Mouse (Mus musculus): ENCODE results near the gene Vat1l. TPM values are rescaled to one million over a fixed set of nuclear protein-coding genes. Genes with fewer than 3 reads are reported as not detected.
A peak's percentile ranks its signal among the peaks of the same experiment; 100 is the strongest.

The Vat1l gene
- 22.5 and 41.3 TPM in 2 replicates for polyA plus RNA-seq (2015; fragmentation: Nextera tagmentation; extraction: Ambion mirVana)

GRCm38 (mm10) chr8:114205221-114205901 is at the start of gene Vat1l:
TSS of gene Vat1l (plus strand) at chr8:114205612.
- under 1% methylated on average over 39 of the region's 39 CpGs for WGBS
- Histone ChIP-seq H3K4me3 (replicated peaks; ENCODE audit: low read length) (peak within 1 kb of the TSS; percentile 73), H3K36me3 (ENCODE audit: control insufficient read depth, insufficient read depth) (no peaks in the 10 kb centered on the region), H3K27me3 (replicated peaks; ENCODE audit: control insufficient read depth, insufficient read depth, low read length) (0 out of 2 replicates have a peak, but pooled peaks cover 2% of the 10 kb centered on the region), H3K4me2 (ENCODE audit: low read length) (peak within 1 kb of the TSS; percentile 83), H3K9ac (replicated peaks; ENCODE audit: low read depth, low read length) (peak within 1 kb of the TSS; percentile 71), H3K27ac (ENCODE audit: low read length) (peak within 1 kb of the TSS; percentile 29; the same call in 1 of the 2 replicates), H3K4me1 (replicated peaks; ENCODE audit: control insufficient read depth, insufficient read depth, low read length) (peaks cover 8% of the 10 kb centered on the region), H3K9me3 (ENCODE audit: control insufficient read depth, low read length) (no peaks in the 10 kb centered on the region)
- peak; percentile 86 for ATAC-seq

GRCm38 (mm10) chr8:114158586-114158985 is 46.8 kb upstream of the Vat1l start:
- WGBS: 21% methylated on average over 2 of the region's 2 CpGs

DNA sequence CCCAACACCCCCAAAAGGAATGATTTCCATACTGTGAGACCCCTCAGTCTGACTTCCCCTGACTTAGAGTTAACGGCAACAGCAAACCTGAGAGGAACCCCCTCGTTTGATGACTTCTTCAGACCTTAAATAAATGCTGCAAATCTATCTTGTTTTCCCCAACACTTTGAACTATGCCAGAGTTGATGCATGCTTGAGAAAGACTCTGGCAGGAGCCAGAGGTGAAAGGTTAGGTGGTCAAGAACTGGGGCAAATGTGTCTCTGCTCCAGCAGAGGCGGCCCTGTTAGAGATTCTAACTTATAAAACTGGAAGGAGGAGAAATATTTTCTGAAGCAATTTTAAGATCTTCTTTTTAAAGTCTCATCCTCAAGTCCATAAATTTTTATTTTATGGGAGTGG is 45.7 kb upstream of the Vat1l start:
- no peaks in the 10 kb centered on the region for H3K4me1 ChIP-seq (replicated peaks; ENCODE audit: control insufficient read depth, insufficient read depth, low read length)
- H3K4me2 ChIP-seq (ENCODE audit: low read length): no peak overlapping the region
- no peaks in the 10 kb centered on the region for H3K27me3 ChIP-seq (replicated peaks; ENCODE audit: control insufficient read depth, insufficient read depth, low read length)
- H3K9ac ChIP-seq (replicated peaks; ENCODE audit: low read depth, low read length): no peak overlapping the region
- ATAC-seq: no peak
- H3K4me3 ChIP-seq (replicated peaks; ENCODE audit: low read length): no peak overlapping the region
- no peaks in the 10 kb centered on the region for H3K9me3 ChIP-seq (ENCODE audit: control insufficient read depth, low read length)
- H3K27ac ChIP-seq (ENCODE audit: low read length): no peak overlapping the region
- no peaks in the 10 kb centered on the region for H3K36me3 ChIP-seq (ENCODE audit: control insufficient read depth, insufficient read depth)
- WGBS: 86% methylated on average over 3 of the region's 3 CpGs

More at GRCm38 (mm10) chr8:114158586-114158985, 46.8 kb upstream of the Vat1l start:
- H3K9me3 ChIP-seq (ENCODE audit: control insufficient read depth, low read length): no peaks in the 10 kb centered on the region
- no peak overlapping the region for H3K4me3 ChIP-seq (replicated peaks; ENCODE audit: low read length)
- H3K36me3 ChIP-seq (ENCODE audit: control insufficient read depth, insufficient read depth): no peaks in the 10 kb centered on the region
- H3K4me2 ChIP-seq (ENCODE audit: low read length): no peak overlapping the region
- H3K27me3 ChIP-seq (replicated peaks; ENCODE audit: control insufficient read depth, insufficient read depth, low read length): no peaks in the 10 kb centered on the region
- ATAC-seq: peak; percentile 47; the same call in 1 of the 2 replicates
- H3K27ac ChIP-seq (ENCODE audit: low read length): no peak overlapping the region
- no peaks in the 10 kb centered on the region for H3K4me1 ChIP-seq (replicated peaks; ENCODE audit: control insufficient read depth, insufficient read depth, low read length)
- no peak overlapping the region for H3K9ac ChIP-seq (replicated peaks; ENCODE audit: low read depth, low read length)

DNA sequence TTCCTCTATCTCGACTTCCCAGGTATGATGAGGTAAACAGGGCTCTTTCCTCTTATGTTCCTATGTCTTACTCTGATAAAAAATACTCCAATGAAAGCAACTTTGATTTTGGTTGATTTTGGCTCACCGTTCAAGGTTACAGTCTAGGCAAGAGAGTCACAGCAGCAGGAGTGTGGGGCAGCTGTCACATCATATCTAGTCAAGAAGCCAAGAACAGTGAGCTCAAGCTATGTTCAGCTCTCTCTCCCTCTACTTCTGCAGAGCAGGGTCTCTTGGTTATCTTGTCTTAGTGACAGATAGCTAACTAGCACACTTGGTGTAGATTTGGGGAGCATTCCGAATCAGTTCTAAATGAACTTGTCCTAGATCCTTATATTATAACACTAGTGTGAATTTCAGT is 41.5 kb upstream of the Vat1l start:
- Histone ChIP-seq H3K36me3 (ENCODE audit: control insufficient read depth, insufficient read depth) (no peaks in the 10 kb centered on the region), H3K9me3 (ENCODE audit: control insufficient read depth, low read length) (no peaks in the 10 kb centered on the region), H3K4me3 (replicated peaks; ENCODE audit: low read length) (no peak overlapping the region), H3K27me3 (replicated peaks; ENCODE audit: control insufficient read depth, insufficient read depth, low read length) (no peaks in the 10 kb centered on the region), H3K27ac (ENCODE audit: low read length) (no peak overlapping the region), H3K4me2 (ENCODE audit: low read length) (no peak overlapping the region), H3K9ac (replicated peaks; ENCODE audit: low read depth, low read length) (no peak overlapping the region), H3K4me1 (replicated peaks; ENCODE audit: control insufficient read depth, insufficient read depth, low read length) (no peaks in the 10 kb centered on the region; the same call in none of the 2 replicates)
- WGBS: 92% methylated on average over 3 of the region's 3 CpGs
- no peak for ATAC-seq

- H3K27me3 ChIP-seq (replicated peaks; ENCODE audit: control insufficient read depth, insufficient read depth, low read length): no peaks in the 10 kb centered on the region
- H3K4me2 ChIP-seq (ENCODE audit: low read length): no peak overlapping the region
- H3K27ac ChIP-seq (ENCODE audit: low read length): no peak overlapping the region
- no peak overlapping the region for H3K4me3 ChIP-seq (replicated peaks; ENCODE audit: low read length)
- H3K4me1 ChIP-seq (replicated peaks; ENCODE audit: control insufficient read depth, insufficient read depth, low read length): no peaks in the 10 kb centered on the region; the same call in none of the 2 replicates
- no peaks in the 10 kb centered on the region for H3K9me3 ChIP-seq (ENCODE audit: control insufficient read depth, low read length)
- no peak for ATAC-seq
- WGBS: 87% methylated on average over 6 of the region's 6 CpGs
- no peaks in the 10 kb centered on the region for H3K36me3 ChIP-seq (ENCODE audit: control insufficient read depth, insufficient read depth)
- H3K9ac ChIP-seq (replicated peaks; ENCODE audit: low read depth, low read length): no peak overlapping the region
Observed at GRCm38 (mm10) chr8:114164444-114165096, 40.8 kb upstream of the Vat1l start.

GRCm38 (mm10) chr8:114165741-114166140 is 39.7 kb upstream of the Vat1l start:
- 43% methylated on average over 2 of the region's 2 CpGs for WGBS
- no peak for ATAC-seq
- no peak overlapping the region for H3K27ac ChIP-seq (ENCODE audit: low read length)

GRCm38 (mm10) chr8:114176721-114177120 is 28.7 kb upstream of the Vat1l start:
- no peak overlapping the region for H3K9ac ChIP-seq (replicated peaks; ENCODE audit: low read depth, low read length)
- no peaks in the 10 kb centered on the region for H3K4me1 ChIP-seq (replicated peaks; ENCODE audit: control insufficient read depth, insufficient read depth, low read length)
- H3K36me3 ChIP-seq (ENCODE audit: control insufficient read depth, insufficient read depth): no peaks in the 10 kb centered on the region
- no peak overlapping the region for H3K4me2 ChIP-seq (ENCODE audit: low read length)
- no peak for ATAC-seq
- H3K9me3 ChIP-seq (ENCODE audit: control insufficient read depth, low read length): no peaks in the 10 kb centered on the region
- no peaks in the 10 kb centered on the region for H3K27me3 ChIP-seq (replicated peaks; ENCODE audit: control insufficient read depth, insufficient read depth, low read length)
- no peak overlapping the region for H3K4me3 ChIP-seq (replicated peaks; ENCODE audit: low read length)
- no peak overlapping the region for H3K27ac ChIP-seq (ENCODE audit: low read length)
- 71% methylated on average over 3 of the region's 3 CpGs for WGBS

More at GRCm38 (mm10) chr8:114165741-114166140, 39.7 kb upstream of the Vat1l start:
- H3K9ac ChIP-seq (replicated peaks; ENCODE audit: low read depth, low read length): no peak overlapping the region
- H3K36me3 ChIP-seq (ENCODE audit: control insufficient read depth, insufficient read depth): no peaks in the 10 kb centered on the region
- H3K4me3 ChIP-seq (replicated peaks; ENCODE audit: low read length): no peak overlapping the region
- H3K9me3 ChIP-seq (ENCODE audit: control insufficient read depth, low read length): no peaks in the 10 kb centered on the region
- H3K4me2 ChIP-seq (ENCODE audit: low read length): no peak overlapping the region
- no peaks in the 10 kb centered on the region for H3K27me3 ChIP-seq (replicated peaks; ENCODE audit: control insufficient read depth, insufficient read depth, low read length)
- no peaks in the 10 kb centered on the region; the same call in none of the 2 replicates for H3K4me1 ChIP-seq (replicated peaks; ENCODE audit: control insufficient read depth, insufficient read depth, low read length)

GRCm38 (mm10) chr8:114193334-114193733 is 12.1 kb upstream of the Vat1l start:
- no peak overlapping the region for H3K9ac ChIP-seq (replicated peaks; ENCODE audit: low read depth, low read length)
- no peak overlapping the region for H3K4me3 ChIP-seq (replicated peaks; ENCODE audit: low read length)
- H3K27me3 ChIP-seq (replicated peaks; ENCODE audit: control insufficient read depth, insufficient read depth, low read length): no peaks in the 10 kb centered on the region
- H3K36me3 ChIP-seq (ENCODE audit: control insufficient read depth, insufficient read depth): no peaks in the 10 kb centered on the region
- no peaks in the 10 kb centered on the region for H3K9me3 ChIP-seq (ENCODE audit: control insufficient read depth, low read length)
- H3K4me2 ChIP-seq (ENCODE audit: low read length): no peak overlapping the region
- no peak overlapping the region for H3K27ac ChIP-seq (ENCODE audit: low read length)
- WGBS: 91% methylated on average over 5 of the region's 5 CpGs
- H3K4me1 ChIP-seq (replicated peaks; ENCODE audit: control insufficient read depth, insufficient read depth, low read length): no peaks in the 10 kb centered on the region
- ATAC-seq: no peak

DNA sequence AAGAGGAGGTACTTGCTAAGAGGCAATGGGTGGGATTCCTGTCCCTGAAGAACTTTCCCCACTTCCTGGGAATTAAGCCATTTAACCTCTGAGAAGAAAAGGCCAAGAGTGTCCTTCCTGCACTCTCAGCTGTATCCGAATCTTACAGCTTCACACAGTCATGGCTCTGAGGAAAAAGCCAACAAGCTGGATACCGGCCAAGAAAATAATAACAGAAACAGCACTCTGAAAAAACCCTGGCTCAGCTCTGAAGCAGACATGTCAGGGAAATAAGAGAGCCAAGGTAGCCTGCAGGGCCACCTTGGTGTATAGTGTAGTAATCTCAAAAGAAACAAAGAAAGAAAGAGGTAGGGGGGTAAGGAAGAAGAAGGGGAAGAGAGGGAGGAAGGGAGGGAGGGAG is 6.4 kb upstream of the Vat1l start:
- Histone ChIP-seq H3K9me3 (ENCODE audit: control insufficient read depth, low read length) (no peaks in the 10 kb centered on the region), H3K9ac (replicated peaks; ENCODE audit: low read depth, low read length) (no peak overlapping the region), H3K4me1 (replicated peaks; ENCODE audit: control insufficient read depth, insufficient read depth, low read length) (peaks cover 3% of the 10 kb centered on the region; the same call in 1 of the 2 replicates), H3K4me2 (ENCODE audit: low read length) (no peak overlapping the region), H3K36me3 (ENCODE audit: control insufficient read depth, insufficient read depth) (no peaks in the 10 kb centered on the region), H3K27me3 (replicated peaks; ENCODE audit: control insufficient read depth, insufficient read depth, low read length) (0 out of 2 replicates have a peak, but pooled peaks cover 2% of the 10 kb centered on the region), H3K27ac (ENCODE audit: low read length) (no peak overlapping the region), H3K4me3 (replicated peaks; ENCODE audit: low read length) (no peak overlapping the region)
- 35% methylated on average over 2 of the region's 2 CpGs for WGBS
- no peak for ATAC-seq

Measured in forebrain, embryonic 16.5 days (tissue).